Mouse (Mus musculus): ENCODE results near the gene Prelid1. TPM values are rescaled to one million over a fixed set of nuclear protein-coding genes. Genes with fewer than 3 reads are reported as not detected.

Gene Prelid1
- total RNA-seq, 4 experiments from 2014 or later = 133 to 152 (median 139) TPM

GRCm38 (mm10) chr13:55330567-55331400 is 10.5 kb downstream of the Prelid1 start:
- DNase-seq (ENCODE audit: low spot score in 2 of 2) = no peak

DNA sequence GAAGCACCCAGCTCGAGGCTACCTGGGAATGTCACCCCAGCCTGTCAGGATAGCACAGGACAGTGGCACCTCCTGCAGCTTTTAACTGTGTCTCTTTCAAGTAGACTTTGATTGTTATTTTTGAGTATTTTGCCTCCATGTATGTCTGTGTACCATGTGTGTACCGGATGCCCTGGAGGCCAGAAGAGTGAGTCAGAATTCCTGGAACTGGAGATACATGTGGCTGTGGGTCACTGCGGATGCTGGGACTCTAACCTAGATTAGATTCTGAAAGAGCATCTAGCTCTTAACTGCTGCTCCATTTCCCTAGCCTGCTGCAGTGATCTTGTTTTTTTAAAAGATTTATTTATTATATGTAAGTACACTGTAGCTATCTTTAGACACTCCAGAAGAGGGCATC is 12.0 kb downstream of the Prelid1 start:
- DNase-seq (ENCODE audit: low spot score in 2 of 2) = no peak

DNA sequence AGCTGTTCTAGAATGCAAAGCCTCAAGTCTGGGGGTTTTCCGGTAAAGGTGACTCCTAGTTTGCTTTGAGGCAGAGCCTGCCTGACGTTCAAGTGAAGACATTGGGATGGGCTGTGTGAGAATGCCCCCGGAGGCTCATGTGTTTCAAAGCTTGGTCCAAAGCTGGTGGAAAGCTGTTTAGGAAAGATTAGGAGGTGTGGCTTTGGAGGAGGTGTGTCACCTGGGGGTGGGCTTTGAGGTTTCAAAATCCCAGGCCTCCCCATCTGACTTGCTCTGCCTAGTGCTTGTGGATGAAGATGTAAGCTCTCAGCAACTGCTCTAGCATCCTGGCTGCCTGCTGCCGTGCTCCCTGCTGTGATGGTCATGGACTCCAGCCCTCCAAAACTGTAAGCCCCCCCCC is 15.4 kb downstream of the Prelid1 start:
- no peak for DNase-seq (ENCODE audit: low spot score in 2 of 2)

- no peak for DNase-seq (ENCODE audit: low spot score in 2 of 2)
These were observed 17.2 kb downstream of the Prelid1 start for GRCm38 (mm10) chr13:55337341-55337975.

DNA sequence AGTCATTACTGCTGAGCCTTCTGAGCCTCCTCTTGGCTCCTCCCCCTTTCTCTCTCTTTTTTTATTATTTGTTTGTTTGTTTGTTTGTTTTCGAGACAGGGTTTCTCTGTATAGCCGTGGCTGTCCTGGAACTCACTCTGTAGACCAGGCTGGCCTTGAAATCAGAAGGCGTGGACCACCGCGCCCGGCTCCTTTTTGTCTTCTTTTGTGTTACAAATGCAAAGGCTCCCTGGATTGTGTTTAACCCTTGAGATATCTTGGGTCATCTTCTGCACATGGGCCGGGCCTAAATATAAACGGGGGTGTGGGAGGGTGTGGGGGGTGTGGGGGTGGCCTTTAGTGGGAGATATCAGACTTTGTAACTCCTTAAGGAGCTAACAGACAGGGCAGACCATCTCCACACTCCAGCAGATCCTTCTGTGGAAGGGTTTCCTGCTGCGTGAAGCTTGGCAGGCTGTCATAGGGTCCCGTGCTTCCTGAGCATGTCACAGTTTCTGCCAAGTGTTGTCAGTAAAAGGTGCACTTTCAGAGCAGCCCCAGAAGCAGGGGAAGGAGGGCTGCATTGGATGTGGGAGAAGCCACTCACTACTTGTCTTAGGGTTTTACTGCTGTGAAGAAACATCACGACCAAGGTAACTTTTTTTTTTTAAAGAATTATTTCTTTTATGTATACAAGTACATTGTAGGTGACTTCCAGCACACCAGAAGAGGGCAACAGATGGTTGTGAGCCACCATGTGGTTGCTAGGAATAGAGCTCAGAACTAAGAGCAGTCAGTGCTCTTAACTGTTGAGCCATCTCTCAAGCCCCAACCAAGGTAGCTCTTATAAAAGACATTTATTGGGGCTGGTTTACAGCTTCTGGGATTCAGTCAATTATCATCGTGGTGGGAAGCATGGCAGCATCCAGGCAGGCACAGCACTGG is 18.1 kb downstream of the Prelid1 start:
- no peak for DNase-seq (ENCODE audit: low spot score in 2 of 2)

- no peak for DNase-seq (ENCODE audit: low spot score in 2 of 2)
These were observed 19.0 kb downstream of the Prelid1 start for GRCm38 (mm10) chr13:55339259-55339658.

DNA sequence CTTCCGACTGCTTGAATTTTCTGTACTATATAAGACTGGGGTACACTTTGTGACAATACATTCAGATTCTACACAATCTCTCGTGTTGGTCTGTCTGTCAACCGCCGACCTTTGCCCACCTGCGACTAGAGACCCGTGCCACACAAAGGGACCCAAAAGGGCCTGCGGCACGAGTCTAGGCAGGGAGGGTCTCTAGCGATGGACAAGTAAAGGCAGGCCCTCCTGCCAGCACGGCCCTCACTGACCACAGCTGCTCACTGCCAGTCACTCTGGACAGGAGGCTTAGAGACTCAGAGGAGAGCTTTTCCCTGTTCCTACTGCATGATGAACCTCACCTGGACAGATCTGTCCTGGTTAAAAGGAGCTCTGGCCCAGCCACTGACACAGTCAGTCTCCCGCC is 22.2 kb downstream of the Prelid1 start:
- no peak for DNase-seq (ENCODE audit: low spot score in 2 of 2)

- DNase-seq (ENCODE audit: low spot score in 2 of 2) = peak; percentile 49 to 60
These were observed 24.0 kb downstream of the Prelid1 start for GRCm38 (mm10) chr13:55344286-55344685.

DNA sequence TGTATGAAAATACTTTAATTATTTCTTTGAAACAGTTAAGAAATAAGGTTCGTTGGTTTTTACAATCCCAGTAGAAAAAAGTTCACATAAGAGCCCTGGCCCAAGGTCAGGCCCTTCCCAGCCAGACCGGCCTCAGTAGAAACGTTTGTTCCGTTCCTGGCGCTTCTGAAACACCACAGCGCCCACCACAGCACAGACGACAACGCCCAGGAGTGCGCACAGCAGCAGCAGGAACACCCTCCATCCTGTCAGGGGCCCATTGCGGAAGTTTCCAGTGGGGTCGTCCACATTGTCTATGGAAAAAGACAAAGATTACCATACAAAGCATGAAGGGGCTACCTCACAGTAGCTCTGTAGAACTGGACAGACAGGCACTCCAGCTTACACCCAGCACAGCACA is 26.4 kb downstream of the Prelid1 start:
- no peak for DNase-seq (ENCODE audit: low spot score in 2 of 2)

- DNase-seq (ENCODE audit: low spot score in 2 of 2) = no peak
These were observed 40.8 kb downstream of the Prelid1 start for GRCm38 (mm10) chr13:55361145-55361544.

- DNase-seq (ENCODE audit: low spot score in 2 of 2) = no peak
These were observed 41.7 kb downstream of the Prelid1 start for GRCm38 (mm10) chr13:55361974-55362452.

DNA sequence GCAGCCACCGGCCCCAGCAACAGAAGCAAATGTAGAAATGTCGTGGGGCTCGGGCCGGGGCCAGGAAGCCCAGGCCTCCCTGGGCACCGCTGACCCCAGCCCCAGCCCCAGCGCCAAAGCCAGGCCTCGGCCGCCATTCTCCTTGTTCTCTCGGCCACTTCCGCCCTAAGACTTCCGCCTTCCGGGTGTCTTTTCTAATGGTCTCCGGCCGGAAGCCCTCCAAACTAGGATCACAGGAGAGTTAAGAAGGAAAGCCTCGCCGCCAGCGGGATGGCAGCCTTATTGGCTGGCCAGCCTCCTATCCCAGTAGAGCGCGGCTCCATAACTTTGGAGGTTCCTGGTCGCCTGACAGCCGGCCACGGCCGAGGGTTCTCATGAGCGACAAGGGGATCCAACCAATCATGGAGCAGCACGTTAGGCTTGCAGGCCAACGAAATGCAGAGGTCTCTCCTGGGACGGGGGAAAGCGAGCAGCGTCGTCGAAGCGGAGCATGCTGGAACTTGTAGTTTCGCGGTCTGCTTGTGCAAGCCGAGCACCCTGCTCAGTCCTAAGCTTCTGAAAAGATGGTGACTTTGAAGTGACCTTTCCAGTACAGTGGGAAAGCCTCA is 42.3 kb downstream of the Prelid1 start, which contains the start of gene Lman2:
TSS of gene Lman2 (minus strand) at position 331 of the 608 bp plus-strand sequence.
- DNase-seq (ENCODE audit: low spot score in 2 of 2) = peak; percentile 98 to 99

GRCm38 (mm10) chr13:55368401-55368800 is 48.1 kb downstream of the Prelid1 start:
- DNase-seq (ENCODE audit: low spot score in 2 of 2) = no peak

- DNase-seq (ENCODE audit: low spot score in 2 of 2) = peak; percentile 52 to 57
These were observed 49.3 kb downstream of the Prelid1 start, which contains the start of gene Rgs14 for GRCm38 (mm10) chr13:55369531-55370114. Gene Rgs14 (plus strand): TSS chr13:55369732.

GRCm38 (mm10) chr13:55370234-55370633 is 49.9 kb downstream of the Prelid1 start:
- no peak for DNase-seq (ENCODE audit: low spot score in 2 of 2)

GRCm38 (mm10) chr13:55371007-55371681 is 50.8 kb downstream of the Prelid1 start:
- peak; percentile 60 to 76 for DNase-seq (ENCODE audit: low spot score in 2 of 2)

DNA sequence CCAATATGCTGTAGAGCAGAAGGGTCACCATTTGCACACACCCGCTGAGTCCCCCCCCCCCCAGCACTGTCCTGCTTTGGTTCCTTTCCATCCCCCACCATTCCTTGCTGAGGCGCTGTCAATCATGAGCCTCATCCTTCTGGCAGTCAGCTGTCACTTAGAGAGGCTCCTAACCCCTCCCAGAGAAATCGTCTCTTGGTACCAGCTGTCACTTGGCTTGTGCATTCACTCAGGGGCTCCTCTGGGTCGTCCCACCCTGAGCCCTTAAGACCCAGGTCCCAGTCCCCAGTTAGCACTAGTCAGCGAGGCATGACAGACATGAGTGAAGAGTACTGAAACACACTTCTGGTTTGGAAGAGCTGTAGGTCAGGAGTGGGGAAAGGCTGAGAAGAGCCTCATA is 51.4 kb downstream of the Prelid1 start:
- no peak for DNase-seq (ENCODE audit: low spot score in 2 of 2)

DNA sequence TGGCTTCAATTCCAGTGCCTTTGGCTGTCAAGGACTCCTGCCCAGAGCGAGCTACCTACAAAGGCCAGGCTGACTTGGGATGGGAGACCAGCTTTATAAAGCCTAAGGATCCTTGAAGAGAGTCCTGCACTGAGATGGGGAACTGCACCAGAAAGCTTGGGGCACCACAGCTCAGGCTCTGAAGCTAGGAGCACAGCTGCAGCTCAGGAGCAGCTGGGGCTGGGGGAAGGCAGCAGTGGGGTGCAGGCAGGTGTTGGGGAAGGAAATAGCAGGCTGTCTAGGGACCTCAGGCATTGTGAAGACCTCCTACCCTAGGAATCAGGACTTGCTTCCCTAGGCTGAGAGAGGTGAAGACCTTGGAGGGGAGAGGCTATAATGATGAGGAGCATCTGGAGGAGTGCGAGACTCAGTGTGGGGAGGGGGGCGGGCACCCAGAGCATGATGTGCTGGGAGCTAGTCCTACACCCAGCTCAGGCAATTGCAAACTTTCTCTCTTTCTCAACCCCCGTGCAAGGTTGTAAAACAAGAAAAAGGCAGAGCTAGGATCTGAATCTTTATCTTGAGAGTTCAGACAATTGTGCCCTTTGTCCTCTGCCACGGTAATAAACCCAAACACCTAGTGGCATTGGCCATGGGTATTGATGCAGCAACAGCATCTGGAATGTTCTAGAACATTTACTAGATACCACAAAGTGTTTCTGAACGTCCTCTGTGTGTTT is 54.1 kb downstream of the Prelid1 start:
- no peak for DNase-seq (ENCODE audit: low spot score in 2 of 2)

Data from layer of hippocampus, adult 8-10 months (tissue).